Mouse (Mus musculus) thymus, adult 2 months (tissue): ENCODE results near the gene Cbx6. TPM values are rescaled to one million over a fixed set of nuclear protein-coding genes. Genes with fewer than 3 reads are reported as not detected.

ENCODE experiments used
- DNase-seq: peaks from one replicate; pipeline ENCODE4 v3.0.0; 2021
- H3K27ac ChIP-seq: fragments of 200-500 bp; 2 replicates; pipeline ENCODE4 v1.5.1; 2012; ENCODE audit warnings: low read length, control low read depth; ENCODE audit not compliant: control insufficient read depth, insufficient read depth
- H3K27me3 ChIP-seq: fragments of 200-500 bp; 2 replicates; pipeline ENCODE4 v1.6.1; 2012; ENCODE audit warnings: mild to moderate bottlenecking, low read length, moderate library complexity, mixed read lengths; ENCODE audit not compliant: control insufficient read depth, insufficient read depth
- H3K36me3 ChIP-seq: fragments of 200-500 bp; 2 replicates; pipeline ENCODE4 v1.6.1; 2012; ENCODE audit warnings: mild to moderate bottlenecking, low read length, moderate library complexity; ENCODE audit not compliant: control insufficient read depth, insufficient read depth
- H3K4me1 ChIP-seq: fragments of 200-500 bp; replicated peaks from 2 replicates; pipeline ENCODE4 v1.6.1; 2012; ENCODE audit warnings: low read length; ENCODE audit not compliant: control insufficient read depth, insufficient read depth
- H3K4me3 ChIP-seq: fragments of 200-500 bp; 2 replicates; pipeline ENCODE4 v1.5.1; 2012; ENCODE audit warnings: mild to moderate bottlenecking, low read length, control low read depth, moderate library complexity; ENCODE audit not compliant: control insufficient read depth, insufficient read depth
- CTCF ChIP-seq: fragments of 200-500 bp; IDR thresholded peaks from 2 replicates; pipeline ENCODE4 v1.5.1; 2012; ENCODE audit warnings: mild to moderate bottlenecking, control low read depth, low read length, moderate library complexity, borderline replicate concordance; ENCODE audit not compliant: control insufficient read depth, poor library complexity, insufficient read depth; ENCODE audit errors: extremely low read depth
- POLR2A ChIP-seq: fragments of 200-500 bp; IDR thresholded peaks from 2 replicates; pipeline ENCODE4 v1.6.1; 2012; ENCODE audit warnings: mild to moderate bottlenecking, low read length, control low read depth, moderate library complexity; ENCODE audit not compliant: control insufficient read depth, poor library complexity, insufficient read depth; ENCODE audit errors: extremely low read depth
- WGBS: fragments of 180-500 bp; shearing (Covaris S2); methylation state at CpG from one replicate; pipeline ENCODE4 v1.1.7; 2018; 5-methylcytosine and 5-hydroxymethylcytosine counted together
- polyA plus RNA-seq: library from polyadenylated mRNA; depleted of rRNA; stranded (reverse); fragments of >200 nt; gene quantifications from 2 replicates; pipeline ENCODE4 v1.2.3, GENCODE M21; 2012

Cbx6 gene
- polyA plus RNA-seq, 1 experiment, result 136 TPM

DNA sequence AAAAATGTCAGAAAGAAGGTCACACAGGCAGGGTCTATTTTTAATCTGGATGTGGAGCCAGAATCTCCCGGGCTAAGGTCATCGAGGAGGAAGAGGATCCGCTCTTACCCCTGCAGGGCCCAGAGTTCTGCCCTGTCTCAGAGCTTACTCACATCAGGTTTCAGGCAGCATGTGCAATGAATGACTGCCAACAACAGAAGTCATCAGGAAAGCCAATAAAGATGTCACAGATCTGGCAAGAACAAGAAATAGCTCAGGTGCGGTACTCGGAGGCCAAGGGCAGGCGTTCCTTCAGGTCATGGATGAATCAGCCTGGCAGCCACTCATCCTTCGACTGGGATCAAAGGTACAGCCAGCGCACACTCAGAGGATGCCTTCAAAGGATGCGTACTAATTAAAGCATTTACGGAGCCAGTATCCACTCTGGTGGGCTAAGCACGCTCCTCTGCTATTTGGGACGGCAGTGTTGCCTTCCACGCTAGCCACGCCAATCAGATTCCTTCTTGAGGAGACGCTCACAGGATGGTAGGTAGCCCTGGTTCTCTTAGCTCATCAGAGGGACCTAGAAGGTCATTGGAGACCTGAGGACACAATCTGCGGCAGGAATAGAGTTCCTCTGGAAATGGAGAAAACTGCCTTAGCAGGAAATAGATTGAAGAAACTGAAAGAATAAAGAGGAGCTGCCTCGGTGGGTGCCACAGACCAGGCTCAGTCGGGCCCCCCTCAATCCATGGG, 40.9 kb upstream of the Cbx6 start:
- H3K27ac ChIP-seq, result no peak overlapping the region
- no peaks in the 10 kb centered on the region for H3K27me3 ChIP-seq
- H3K4me3 ChIP-seq, result no peak overlapping the region
- TF ChIP-seq POLR2A (no peak), CTCF (no peak)
- H3K4me1 ChIP-seq, result peaks cover 3% of the 10 kb centered on the region
- WGBS, result 92% methylated on average over 18 of the region's 18 CpGs
- H3K36me3 ChIP-seq, result no peaks in the 10 kb centered on the region
- no peak for DNase-seq

DNA sequence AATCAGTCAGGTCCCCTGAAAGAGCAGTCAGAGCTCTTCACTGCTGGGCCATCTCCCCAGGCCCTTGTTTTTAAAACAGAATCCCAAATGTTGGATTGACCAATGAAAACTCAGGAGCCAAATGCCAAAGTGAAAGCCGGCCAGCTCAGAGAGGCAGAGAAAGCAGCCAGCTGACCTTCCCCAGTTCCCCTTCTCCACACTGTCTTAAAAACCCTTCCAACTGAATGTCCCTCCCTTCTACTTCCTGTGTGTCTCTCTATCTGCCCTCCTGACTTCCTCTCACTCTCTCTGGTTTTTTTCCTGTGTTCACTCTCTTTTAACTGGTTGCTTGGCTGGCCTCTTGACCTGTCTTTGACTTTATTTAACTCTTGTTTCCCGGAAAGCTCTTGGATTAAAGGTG, 39.5 kb upstream of the Cbx6 start:
- TF ChIP-seq POLR2A (no peak), CTCF (no peak)
- Histone ChIP-seq H3K27me3 (no peaks in the 10 kb centered on the region), H3K27ac (no peak overlapping the region), H3K4me1 (peaks cover 3% of the 10 kb centered on the region), H3K4me3 (no peak overlapping the region), H3K36me3 (no peaks in the 10 kb centered on the region)
- no peak for DNase-seq
- WGBS, result 47% methylated on average over 2 of the region's 2 CpGs

DNA sequence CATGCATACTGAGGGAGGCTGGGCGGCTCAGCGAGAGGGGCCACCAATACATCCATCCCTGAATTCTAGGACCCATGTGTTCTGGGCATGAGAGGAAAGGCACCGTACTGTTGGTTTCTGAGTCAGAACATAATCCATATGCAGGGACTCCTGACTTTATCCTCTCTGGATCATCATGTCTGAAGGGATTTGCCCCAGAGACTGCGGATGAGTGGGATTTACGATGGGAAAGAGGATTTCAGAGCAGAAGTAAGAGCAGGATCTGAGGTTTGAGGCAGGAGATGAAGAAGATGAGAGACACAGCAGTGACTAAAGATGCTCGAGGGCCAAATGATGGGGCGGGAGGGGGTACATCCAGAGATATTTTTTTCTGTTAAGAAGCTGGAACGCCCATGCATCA, 39.1 kb upstream of the Cbx6 start:
- no peak for DNase-seq
- TF ChIP-seq CTCF (no peak), POLR2A (no peak)
- H3K36me3 ChIP-seq, result no peaks in the 10 kb centered on the region
- peaks cover 3% of the 10 kb centered on the region for H3K4me1 ChIP-seq
- WGBS, result 96% methylated on average over 8 of the region's 8 CpGs
- no peak overlapping the region for H3K4me3 ChIP-seq
- H3K27ac ChIP-seq, result no peak overlapping the region
- no peaks in the 10 kb centered on the region for H3K27me3 ChIP-seq

DNA sequence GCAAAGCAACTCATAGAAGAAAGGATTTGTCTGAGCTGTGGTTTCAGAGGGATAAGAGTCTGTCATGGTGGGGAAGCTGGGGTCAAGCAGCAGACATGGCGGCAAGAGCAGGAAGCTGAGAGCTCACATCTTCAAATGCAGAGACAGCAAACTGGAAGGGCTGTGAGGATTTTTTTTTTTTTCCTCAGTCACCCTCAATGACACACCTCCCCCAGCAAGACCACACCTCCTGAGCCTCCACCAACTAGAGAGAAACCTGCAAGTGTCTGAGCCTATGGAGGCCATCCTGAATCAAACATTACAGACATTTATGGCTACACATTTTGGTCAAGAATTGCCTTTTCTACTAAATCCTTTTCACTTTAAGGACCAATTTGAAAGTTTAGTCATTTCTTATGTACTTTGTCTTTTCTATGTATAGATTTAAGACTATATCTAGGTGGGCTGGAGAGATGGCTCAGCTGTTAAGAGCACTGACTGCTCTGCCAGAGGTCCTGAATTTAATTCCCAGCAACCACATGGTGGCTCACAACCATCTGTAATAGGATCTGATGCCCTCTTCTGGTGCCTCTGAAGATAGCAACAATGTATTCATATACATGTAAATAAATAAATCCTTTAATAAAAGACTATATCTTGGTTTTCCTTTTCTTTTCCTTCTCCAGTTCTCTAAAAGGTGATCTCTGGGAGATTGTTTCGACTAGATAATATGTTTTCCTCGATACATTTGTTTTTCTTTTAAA, 32.9 kb upstream of the Cbx6 start:
- Histone ChIP-seq H3K27me3 (no peaks in the 10 kb centered on the region), H3K27ac (no peak overlapping the region), H3K4me3 (no peak overlapping the region), H3K36me3 (no peaks in the 10 kb centered on the region), H3K4me1 (no peaks in the 10 kb centered on the region)
- 72% methylated on average over 3 of the region's 3 CpGs for WGBS
- TF ChIP-seq CTCF (no peak), POLR2A (no peak)
- DNase-seq, result no peak

DNA sequence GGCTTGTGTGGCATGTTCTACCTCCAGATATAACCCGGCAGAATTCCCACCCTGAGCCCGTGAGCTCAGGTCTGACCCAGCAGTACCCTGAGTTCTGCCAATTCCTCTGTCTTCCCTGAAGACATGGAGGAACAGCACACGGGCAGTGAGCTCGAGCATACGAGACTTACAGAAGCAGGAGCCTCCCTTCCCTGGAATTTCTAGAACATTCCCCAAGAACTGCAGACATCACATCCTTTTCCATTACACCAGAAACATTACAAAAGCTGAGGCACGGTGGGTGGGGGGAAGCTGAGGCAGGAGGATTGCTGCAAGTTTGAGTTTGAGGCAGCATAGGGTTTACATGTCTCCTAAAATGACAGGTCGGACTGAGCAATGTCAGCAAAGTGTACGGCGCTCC, 25.3 kb upstream of the Cbx6 start:
- H3K27me3 ChIP-seq, result no peaks in the 10 kb centered on the region
- 95% methylated on average over 9 of the region's 9 CpGs for WGBS
- no peak for DNase-seq
- H3K27ac ChIP-seq, result no peak overlapping the region
- H3K4me1 ChIP-seq, result no peaks in the 10 kb centered on the region
- TF ChIP-seq POLR2A (no peak), CTCF (no peak)
- H3K4me3 ChIP-seq, result no peak overlapping the region
- no peaks in the 10 kb centered on the region for H3K36me3 ChIP-seq

DNA sequence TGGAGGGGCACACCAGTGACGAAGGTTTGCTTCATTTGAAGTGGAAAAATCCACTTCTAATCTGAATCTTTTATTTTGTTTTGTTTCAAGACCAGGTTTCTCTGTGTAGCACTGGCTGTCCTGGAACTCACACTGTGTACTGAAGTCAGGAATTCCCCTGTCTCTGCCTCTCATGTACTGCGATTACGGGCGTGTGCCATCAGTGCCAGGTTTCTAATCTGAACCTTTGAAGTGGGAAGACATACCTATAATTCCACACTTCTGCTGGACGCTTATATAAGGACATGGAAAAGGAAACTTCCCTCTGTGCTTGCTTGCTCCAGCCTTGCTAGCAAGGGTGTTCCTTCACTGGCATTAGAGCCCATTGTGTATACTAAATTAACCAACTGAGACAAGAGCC, 24.5 kb upstream of the Cbx6 start:
- TF ChIP-seq CTCF, result no peak
- no peak for TF ChIP-seq POLR2A
- 86% methylated on average over 5 of the region's 5 CpGs for WGBS
- Histone ChIP-seq H3K36me3 (no peaks in the 10 kb centered on the region), H3K4me3 (no peak overlapping the region), H3K4me1 (no peaks in the 10 kb centered on the region), H3K27ac (no peak overlapping the region), H3K27me3 (no peaks in the 10 kb centered on the region)
- DNase-seq, result no peak
